Mouse (Mus musculus) forebrain, embryonic 11.5 days (tissue): ENCODE measurements around the gene Psmc3. TPM values are rescaled to one million over a fixed set of nuclear protein-coding genes. Genes with fewer than 3 reads are reported as not detected.
A peak's percentile ranks its signal among the peaks of the same experiment; 100 is the strongest.
"Not testable (repeated sequence)": the region's sequence is repeated elsewhere in the genome, so short reads cannot be mapped to it uniquely, and the experiment has no call there.

Source experiments
- ATAC-seq: fragments of 200-750 bp; cut with Nextera tagmentation; replicated peaks from 2 replicates; pipeline ENCODE4 v1.8.0; 2017; ENCODE audit warnings: moderate TSS enrichment; ENCODE audit not compliant: low FRiP score
- DNase-seq: peaks from one replicate; pipeline ENCODE4 v3.0.0-alpha.2; 2017; ENCODE audit warnings: low spot score
- H3K27ac ChIP-seq: fragments of 300-500 bp; sonication (generic); 2 replicates; pipeline ENCODE4 v1.5.1; 2014; ENCODE audit warnings: low read depth, low read length
- H3K27me3 ChIP-seq: fragments of 300-500 bp; sonication (generic); 2 replicates; pipeline ENCODE4 v1.6.1; 2014; ENCODE audit warnings: mild to moderate bottlenecking, low read length, mixed read lengths; ENCODE audit not compliant: control insufficient read depth, insufficient read depth
- H3K36me3 ChIP-seq: fragments of 300-500 bp; sonication (generic); 2 replicates; pipeline ENCODE4 v1.6.1; 2014; ENCODE audit warnings: mild to moderate bottlenecking, low read length, moderate library complexity, mixed read lengths; ENCODE audit not compliant: control insufficient read depth, insufficient read depth
- H3K4me1 ChIP-seq: fragments of 300-500 bp; sonication (generic); replicated peaks from 2 replicates; pipeline ENCODE4 v1.6.1; 2014; ENCODE audit warnings: low read length, mixed read lengths; ENCODE audit not compliant: control insufficient read depth, insufficient read depth
- H3K4me2 ChIP-seq: fragments of 300-500 bp; sonication (generic); 2 replicates; pipeline ENCODE4 v1.6.1; 2014; ENCODE audit warnings: low read depth, mild to moderate bottlenecking, low read length, moderate library complexity, mixed read lengths; ENCODE audit not compliant: severe bottlenecking
- H3K4me3 ChIP-seq: fragments of 300-500 bp; sonication (generic); 2 replicates; pipeline ENCODE4 v1.5.1; 2014; ENCODE audit warnings: low read depth, low read length
- H3K9ac ChIP-seq: fragments of 300-500 bp; sonication (generic); 2 replicates; pipeline ENCODE4 v1.6.1; 2014; ENCODE audit warnings: low read length
- H3K9me3 ChIP-seq: fragments of 300-500 bp; sonication (generic); 2 replicates; pipeline ENCODE4 v1.6.1; 2016; ENCODE audit warnings: low read length, mixed read lengths; ENCODE audit not compliant: control insufficient read depth
- WGBS: fragments of 180-500 bp; shearing (Covaris S2); extraction: QIAGEN DNeasy Blood & Tissue Kit; methylation state at CpG from one replicate; pipeline ENCODE4 v1.1.7; 2014; 5-methylcytosine and 5-hydroxymethylcytosine counted together
- polyA plus RNA-seq: library from polyadenylated mRNA; unstranded; fragments of >200 nt; fragmentation: Nextera tagmentation; extraction: Ambion mirVana; gene quantifications from 2 replicates; pipeline ENCODE4 v1.2.1, GENCODE M21; 2014

Psmc3 gene
- 354 and 371 TPM in 2 replicates for polyA plus RNA-seq

GRCm38 (mm10) chr2:91053934-91054382 lies at the start of gene Psmc3:
Gene Psmc3, plus strand, starts transcription at chr2:91054009.
- DNase-seq (peak; percentile 96), ATAC-seq (peak; percentile 99)
- H3K36me3 ChIP-seq: peaks cover 10% of the 10 kb centered on the region
- H3K9me3 ChIP-seq: no peaks in the 10 kb centered on the region
- peaks cover 5% of the 10 kb centered on the region; the same call in 1 of the 2 replicates for H3K4me1 ChIP-seq
- peak within 1 kb of the TSS; percentile 88 for H3K9ac ChIP-seq
- H3K27me3 ChIP-seq: no peaks in the 10 kb centered on the region
- H3K27ac ChIP-seq: peak within 1 kb of the TSS; percentile 67; the same call in 1 of the 2 replicates
- H3K4me2 ChIP-seq: peak within 1 kb of the TSS; percentile 88
- H3K4me3 ChIP-seq: peak within 1 kb of the TSS; percentile 91
- under 1% methylated on average over 40 of the region's 40 CpGs for WGBS

- Histone ChIP-seq H3K27me3 (no peaks in the 10 kb centered on the region), H3K4me3 (no peak overlapping the region), H3K9me3 (no peaks in the 10 kb centered on the region), H3K27ac (no peak overlapping the region), H3K4me2 (no peak overlapping the region), H3K9ac (no peak overlapping the region), H3K4me1 (no peaks in the 10 kb centered on the region), H3K36me3 (peaks cover 7% of the 10 kb centered on the region)
- WGBS: 96% methylated on average over 8 of the region's 8 CpGs
- no peak for DNase-seq
- no peak for ATAC-seq
Measured at GRCm38 (mm10) chr2:91008536-91008935, 45.3 kb upstream of the Psmc3 start.

- DNase-seq (no peak), ATAC-seq (no peak)
- no peak overlapping the region for H3K27ac ChIP-seq
- no peaks in the 10 kb centered on the region for H3K9me3 ChIP-seq
- 98% methylated on average over 2 of the region's 2 CpGs for WGBS
- no peaks in the 10 kb centered on the region for H3K27me3 ChIP-seq
- no peaks in the 10 kb centered on the region for H3K4me1 ChIP-seq
- H3K4me3 ChIP-seq: no peak overlapping the region
- no peak overlapping the region for H3K9ac ChIP-seq
- H3K4me2 ChIP-seq: no peak overlapping the region
- H3K36me3 ChIP-seq: peaks cover 10% of the 10 kb centered on the region
Measured at GRCm38 (mm10) chr2:91013881-91014280, 39.9 kb upstream of the Psmc3 start.

GRCm38 (mm10) chr2:91015386-91015785 lies 38.4 kb upstream of the Psmc3 start:
- no peak overlapping the region for H3K9ac ChIP-seq
- H3K27me3 ChIP-seq: no peaks in the 10 kb centered on the region
- H3K4me3 ChIP-seq: no peak overlapping the region
- WGBS: 89% methylated on average over 4 of the region's 4 CpGs
- peaks cover 12% of the 10 kb centered on the region for H3K36me3 ChIP-seq
- no peak for ATAC-seq
- H3K4me2 ChIP-seq: no peak overlapping the region
- H3K9me3 ChIP-seq: no peaks in the 10 kb centered on the region
- H3K27ac ChIP-seq: no peak overlapping the region
- H3K4me1 ChIP-seq: no peaks in the 10 kb centered on the region
- DNase-seq: no peak

GRCm38 (mm10) chr2:91018061-91018788 lies 35.6 kb upstream of the Psmc3 start:
- WGBS: 83% methylated on average over 8 of the region's 8 CpGs
- H3K27ac ChIP-seq: no peak overlapping the region
- H3K36me3 ChIP-seq: peaks cover 10% of the 10 kb centered on the region; the same call in 1 of the 2 replicates
- no peaks in the 10 kb centered on the region for H3K27me3 ChIP-seq
- no peaks in the 10 kb centered on the region for H3K4me1 ChIP-seq
- no peak overlapping the region for H3K4me2 ChIP-seq
- H3K4me3 ChIP-seq: no peak overlapping the region
- H3K9me3 ChIP-seq: no peaks in the 10 kb centered on the region
- ATAC-seq: no peak
- DNase-seq: no peak
- no peak overlapping the region for H3K9ac ChIP-seq

GRCm38 (mm10) chr2:91019911-91020310 lies 33.9 kb upstream of the Psmc3 start:
- no peak overlapping the region for H3K27ac ChIP-seq
- peaks cover 5% of the 10 kb centered on the region; the same call in 1 of the 2 replicates for H3K36me3 ChIP-seq
- 91% methylated on average over 3 of the region's 3 CpGs for WGBS

GRCm38 (mm10) chr2:91022266-91022665 lies 31.5 kb upstream of the Psmc3 start:
- not testable (repeated sequence) for DNase-seq, H3K4me1 ChIP-seq, H3K36me3 ChIP-seq, ATAC-seq, H3K9me3 ChIP-seq, H3K9ac ChIP-seq, H3K4me2 ChIP-seq, H3K27me3 ChIP-seq, H3K4me3 ChIP-seq, H3K27ac ChIP-seq
- WGBS: 97% methylated on average over 7 of the region's 7 CpGs

More at GRCm38 (mm10) chr2:91019911-91020310, 33.9 kb upstream of the Psmc3 start:
- DNase-seq (no peak), ATAC-seq (no peak)
- Histone ChIP-seq H3K9ac (no peak overlapping the region), H3K27me3 (no peaks in the 10 kb centered on the region), H3K4me2 (no peak overlapping the region), H3K4me1 (no peaks in the 10 kb centered on the region), H3K9me3 (no peaks in the 10 kb centered on the region), H3K4me3 (no peak overlapping the region)

GRCm38 (mm10) chr2:91023131-91023530 lies 30.7 kb upstream of the Psmc3 start:
- ATAC-seq (no peak), DNase-seq (no peak)
- Histone ChIP-seq H3K4me3 (no peak overlapping the region), H3K4me2 (no peak overlapping the region), H3K27ac (no peak overlapping the region), H3K9me3 (no peaks in the 10 kb centered on the region), H3K9ac (no peak overlapping the region), H3K27me3 (no peaks in the 10 kb centered on the region), H3K36me3 (peaks cover 5% of the 10 kb centered on the region; the same call in 1 of the 2 replicates), H3K4me1 (no peaks in the 10 kb centered on the region)
- WGBS: 71% methylated on average over 2 of the region's 2 CpGs

- H3K27ac ChIP-seq: no peak overlapping the region
- H3K27me3 ChIP-seq: no peaks in the 10 kb centered on the region
- ATAC-seq (no peak), DNase-seq (no peak)
- H3K4me1 ChIP-seq: no peaks in the 10 kb centered on the region
- no peak overlapping the region for H3K4me3 ChIP-seq
- peaks cover 5% of the 10 kb centered on the region; the same call in 1 of the 2 replicates for H3K36me3 ChIP-seq
- no peak overlapping the region for H3K4me2 ChIP-seq
- 89% methylated on average over 1 of the region's 1 CpGs for WGBS
- no peaks in the 10 kb centered on the region for H3K9me3 ChIP-seq
- no peak overlapping the region for H3K9ac ChIP-seq
Measured at GRCm38 (mm10) chr2:91023956-91024355, 29.9 kb upstream of the Psmc3 start.
